20 mouse cellular contexts compared by ENCODE assay signal in genomic region chr10:9202922-9203321, GRCm38 (mm10).
DNase-seq lines count a peak whose midpoint lies in the region; ATAC-seq and TF ChIP-seq lines count a peak whose summit lies in the region.
"Had no signal": no experiment of that assay in that cellular context is flagged by ENCODE, and none has a peak within 500 bp of the region (broad histone marks: within the 10 kb centered on the region; RNA-seq: fewer than 3 reads in every experiment).

No protein-coding gene starts in this region.

- H3K27ac ChIP-seq in left cerebral cortex, adult 2 months: peak overlapping the region; percentile 7; the same call in 1 of the 2 replicates
- H3K27ac ChIP-seq: embryonic facial prominence, embryonic 12.5 days; embryonic facial prominence, embryonic 15.5 days; forebrain, embryonic 12.5 days; forebrain, embryonic 15.5 days; hindbrain, embryonic 10.5 days; hindbrain, embryonic 15.5 days had no signal

- ATAC-seq in erythroid progenitor cell, adult 5-6 weeks (replicated peaks; ENCODE audit: low FRiP score, poor library complexity, severe bottlenecking): no peak
- ATAC-seq: forebrain, embryonic 15.5 days; intestine, postnatal 0 days had no signal

- H3K4me3 ChIP-seq in left cerebral cortex, adult 2 months: no peak overlapping the region
- H3K4me3 ChIP-seq: embryonic facial prominence, embryonic 12.5 days; embryonic facial prominence, embryonic 15.5 days; forebrain, embryonic 12.5 days; forebrain, embryonic 15.5 days; hindbrain, embryonic 10.5 days; hindbrain, embryonic 15.5 days had no signal

- TF ChIP-seq CTCF in left cerebral cortex, adult 2 months (IDR thresholded peaks at IDR 0.05): no peak

- intact Hi-C loops in left cerebral cortex, adult 2 months (cut with DNase I): loop anchor here (1.0 kb wide), 1 partner anchor 87 kb away; no protein-coding TSS in a partner anchor

- DNase-seq in frontal cortex, postnatal 36 days (ENCODE audit: low spot score in 2 of 2): peak; percentile 3
- DNase-seq in frontal cortex, adult 2 months (ENCODE audit: extremely low spot score in 1 of 2, low spot score in 1 of 2): no peak
- no peak for DNase-seq in left cerebral cortex, adult 2 months (ENCODE audit: extremely low spot score in 1 of 2, low spot score in 2 of 2)
- no peak for DNase-seq in left cerebral cortex, adult 8-10 months (ENCODE audit: low spot score in 2 of 2)
- peak; percentile 52 for DNase-seq in brain, adult 2 months (ENCODE audit: low read depth, low spot score)
- DNase-seq in right cerebral cortex, postnatal 14 days: no peak
- DNase-seq: adrenal gland, adult 2 months; adrenal gland, postnatal 14 days; B cell, adult 2 months; gastrocnemius, postnatal 10 days; gastrocnemius, postnatal 36 days; heart, postnatal 36 days had no signal

Comparison
In these comparisons a context has a peak if more than half of its experiments do, and no peak if none do; other contexts are left out.
1. DNase-seq: peak in frontal cortex, postnatal 36 days (2 of 2) and brain, adult 2 months (single experiment); none in frontal cortex, adult 2 months (0 of 2), left cerebral cortex, adult 2 months (0 of 2), left cerebral cortex, adult 8-10 months (0 of 2) and right cerebral cortex, postnatal 14 days (single experiment).